Mouse (Mus musculus) liver, embryonic 13.5 days (tissue): ENCODE results near the gene Klk12. TPM values are rescaled to one million over a fixed set of nuclear protein-coding genes. Genes with fewer than 3 reads are reported as not detected.

Experiments
- ATAC-seq: fragments of 200-750 bp; cut with Nextera tagmentation; 2 replicates; pipeline ENCODE4 v1.8.0; 2017; ENCODE audit warnings: low read depth, mild to moderate bottlenecking, moderate number of reproducible peaks, moderate library complexity
- DNase-seq: peaks from one replicate; pipeline ENCODE4 v3.0.0; 2022
- H3K27ac ChIP-seq: fragments of 300-500 bp; sonication (generic); 2 replicates; pipeline ENCODE4 v1.5.1; 2015; ENCODE audit warnings: moderate library complexity, mild to moderate bottlenecking, inconsistent platforms
- H3K27me3 ChIP-seq: fragments of 300-500 bp; sonication (generic); 2 replicates; pipeline ENCODE4 v1.6.1; 2015; ENCODE audit warnings: mild to moderate bottlenecking, inconsistent platforms
- H3K36me3 ChIP-seq: fragments of 300-500 bp; sonication (generic); 2 replicates; pipeline ENCODE4 v1.6.1; 2015; ENCODE audit warnings: mild to moderate bottlenecking, inconsistent platforms
- H3K4me1 ChIP-seq: fragments of 300-500 bp; sonication (generic); replicated peaks from 2 replicates; pipeline ENCODE4 v1.6.1; 2015; ENCODE audit warnings: inconsistent platforms
- H3K4me2 ChIP-seq: fragments of 300-500 bp; sonication (generic); 2 replicates; pipeline ENCODE4 v1.6.1; 2015; ENCODE audit warnings: inconsistent platforms, mild to moderate bottlenecking, moderate library complexity
- H3K4me3 ChIP-seq: fragments of 300-500 bp; sonication (generic); replicated peaks from 2 replicates; pipeline ENCODE4 v1.5.1; 2015; ENCODE audit warnings: mild to moderate bottlenecking, inconsistent platforms
- H3K9ac ChIP-seq: fragments of 300-500 bp; sonication (generic); 2 replicates; pipeline ENCODE4 v1.6.1; 2015; ENCODE audit warnings: mild to moderate bottlenecking, inconsistent platforms
- H3K9me3 ChIP-seq: fragments of 300-500 bp; sonication (generic); replicated peaks from 2 replicates; pipeline ENCODE4 v1.6.1; 2016; ENCODE audit warnings: inconsistent platforms
- WGBS: fragments of 180-500 bp; shearing (Covaris S2); methylation state at CpG from one replicate; pipeline ENCODE4 v1.1.7; 2015; ENCODE audit not compliant: insufficient replicate concordance; 5-methylcytosine and 5-hydroxymethylcytosine counted together
- polyA plus RNA-seq: library from polyadenylated mRNA; unstranded; fragments of >200 nt; fragmentation: Nextera tagmentation; extraction: Ambion mirVana; gene quantifications from 2 replicates; pipeline ENCODE4 v1.2.1, GENCODE M21; 2015

Klk12 gene
- polyA plus RNA-seq, 1 experiment from 2014 or later: not detected

- under 1% methylated on average over 28 of the region's 28 CpGs for WGBS
- ATAC-seq (no peak), DNase-seq (no peak)
- Histone ChIP-seq H3K4me1 (peaks cover 13% of the 10 kb centered on the region), H3K27ac (no peak within 1 kb of the TSS), H3K4me2 (peak within 1 kb of the TSS; percentile 63), H3K36me3 (no peaks in the 10 kb centered on the region), H3K4me3 (peak within 1 kb of the TSS; percentile 51), H3K9ac (no peak within 1 kb of the TSS), H3K27me3 (peaks cover 31% of the 10 kb centered on the region), H3K9me3 (no peaks in the 10 kb centered on the region)
Measured at GRCm38 (mm10) chr7:43797333-43797769, 28.7 kb downstream of the Klk12 start, which contains the start of gene Klk8. Gene Klk8, plus strand, starts transcription at chr7:43797577.

GRCm38 (mm10) chr7:43797844-43798462, 29.3 kb downstream of the Klk12 start:
- H3K27me3 ChIP-seq: peaks cover 31% of the 10 kb centered on the region
- peaks cover 13% of the 10 kb centered on the region for H3K4me1 ChIP-seq
- H3K9me3 ChIP-seq: no peaks in the 10 kb centered on the region
- H3K4me3 ChIP-seq: peak overlapping the region; percentile 51
- ATAC-seq: no peak
- no peak overlapping the region for H3K9ac ChIP-seq
- H3K4me2 ChIP-seq: peak overlapping the region; percentile 63
- 6% methylated on average over 13 of the region's 13 CpGs for WGBS
- no peaks in the 10 kb centered on the region for H3K36me3 ChIP-seq
- DNase-seq: no peak
- H3K27ac ChIP-seq: no peak overlapping the region

- Histone ChIP-seq H3K9me3 (no peaks in the 10 kb centered on the region), H3K4me1 (peaks cover 13% of the 10 kb centered on the region), H3K9ac (no peak overlapping the region), H3K4me3 (no peak overlapping the region), H3K4me2 (no peak overlapping the region), H3K27me3 (peaks cover 31% of the 10 kb centered on the region), H3K36me3 (no peaks in the 10 kb centered on the region), H3K27ac (no peak overlapping the region)
- 55% methylated on average over 7 of the region's 7 CpGs for WGBS
- DNase-seq (no peak), ATAC-seq (no peak)
Measured at GRCm38 (mm10) chr7:43799876-43800275, 31.2 kb downstream of the Klk12 start.

GRCm38 (mm10) chr7:43810994-43811393, 42.3 kb downstream of the Klk12 start, which contains the start of gene Klk7:
Gene Klk7, plus strand, starts transcription at chr7:43811294.
- ATAC-seq (no peak), DNase-seq (no peak)
- no peak within 1 kb of the TSS for H3K9ac ChIP-seq
- H3K27me3 ChIP-seq: no peaks in the 10 kb centered on the region
- H3K27ac ChIP-seq: no peak within 1 kb of the TSS
- WGBS: 50% methylated on average over 5 of the region's 5 CpGs
- H3K4me3 ChIP-seq: no peak within 1 kb of the TSS
- H3K4me1 ChIP-seq: no peaks in the 10 kb centered on the region
- H3K9me3 ChIP-seq: no peaks in the 10 kb centered on the region
- no peaks in the 10 kb centered on the region for H3K36me3 ChIP-seq
- no peak within 1 kb of the TSS for H3K4me2 ChIP-seq

GRCm38 (mm10) chr7:43815211-43815610, 46.5 kb downstream of the Klk12 start:
- ATAC-seq (no peak), DNase-seq (no peak)
- H3K4me3 ChIP-seq: no peak overlapping the region
- WGBS: 63% methylated on average over 7 of the region's 7 CpGs
- no peaks in the 10 kb centered on the region for H3K36me3 ChIP-seq
- H3K9ac ChIP-seq: no peak overlapping the region
- H3K27me3 ChIP-seq: no peaks in the 10 kb centered on the region
- no peaks in the 10 kb centered on the region for H3K9me3 ChIP-seq
- no peak overlapping the region for H3K27ac ChIP-seq
- H3K4me2 ChIP-seq: no peak overlapping the region
- no peaks in the 10 kb centered on the region for H3K4me1 ChIP-seq

- no peak for ATAC-seq
- DNase-seq: no peak
- H3K4me3 ChIP-seq: no peak overlapping the region
- no peak overlapping the region for H3K9ac ChIP-seq
- H3K27ac ChIP-seq: no peak overlapping the region
- H3K4me1 ChIP-seq: no peaks in the 10 kb centered on the region
- no peaks in the 10 kb centered on the region for H3K9me3 ChIP-seq
- no peaks in the 10 kb centered on the region for H3K27me3 ChIP-seq
- H3K4me2 ChIP-seq: no peak overlapping the region
- H3K36me3 ChIP-seq: no peaks in the 10 kb centered on the region
Measured at GRCm38 (mm10) chr7:43816746-43817145, 48.0 kb downstream of the Klk12 start.

- Histone ChIP-seq H3K36me3 (no peaks in the 10 kb centered on the region), H3K4me3 (no peak overlapping the region), H3K27ac (no peak overlapping the region), H3K9ac (no peak overlapping the region), H3K4me2 (no peak overlapping the region), H3K9me3 (no peaks in the 10 kb centered on the region), H3K4me1 (no peaks in the 10 kb centered on the region), H3K27me3 (no peaks in the 10 kb centered on the region)
- WGBS: 73% methylated on average over 7 of the region's 7 CpGs
- DNase-seq: no peak
- no peak for ATAC-seq
Measured at GRCm38 (mm10) chr7:43821581-43821980, 52.9 kb downstream of the Klk12 start.

Other genes with a start within 250 kb of the Klk12 start
- gene Cd33, start 224.5 kb upstream of the Klk12 start, polyA plus RNA-seq: 1.3 TPM in 2 replicates
- gene Zfp658, start 206.6 kb upstream of the Klk12 start, polyA plus RNA-seq: 0.20 and 0.27 TPM in 2 replicates
- 2.0 and 2.7 TPM in 2 replicates for gene Zfp719, start 189.3 kb upstream of the Klk12 start, polyA plus RNA-seq
- gene Zfp819, start 161.7 kb upstream of the Klk12 start, polyA plus RNA-seq: 0.08 TPM in 1 of 2 replicates, not detected in the other
- not detected in 2 replicates for gene Ceacam18, start 134.2 kb upstream of the Klk12 start, polyA plus RNA-seq
- 1.6 and 1.9 TPM in 2 replicates for gene Siglece, start 108.7 kb upstream of the Klk12 start, polyA plus RNA-seq
- 5.2 and 5.3 TPM in 2 replicates for gene Ctu1, start 96.9 kb upstream of the Klk12 start, polyA plus RNA-seq
- gene Klk14, start 78.5 kb upstream of the Klk12 start, polyA plus RNA-seq: not detected in 2 replicates
- not detected in 2 replicates for gene Klk13, start 56.3 kb upstream of the Klk12 start, polyA plus RNA-seq
- gene Klk11, start 5.7 kb downstream of the Klk12 start, polyA plus RNA-seq: not detected in 2 replicates
- not detected in 2 replicates for gene Klk10, start 12.1 kb downstream of the Klk12 start, polyA plus RNA-seq
- gene Klk9, start 23.0 kb downstream of the Klk12 start, polyA plus RNA-seq: not detected in 2 replicates
- 9.3 and 11.1 TPM in 2 replicates for gene Klk8, start 28.7 kb downstream of the Klk12 start, polyA plus RNA-seq
- not detected in 2 replicates for gene Klk7, start 42.4 kb downstream of the Klk12 start, polyA plus RNA-seq
- gene Klk6, start 55.6 kb downstream of the Klk12 start, polyA plus RNA-seq: not detected in 2 replicates
- gene Klk5, start 73.1 kb downstream of the Klk12 start, polyA plus RNA-seq: not detected in 2 replicates
- not detected in 2 replicates for gene Klk4, start 112.3 kb downstream of the Klk12 start, polyA plus RNA-seq
- gene Klk15, start 164.8 kb downstream of the Klk12 start, polyA plus RNA-seq: not detected in 2 replicates
- not detected in 2 replicates for gene Klk1b8, start 181.8 kb downstream of the Klk12 start, polyA plus RNA-seq
- gene Klk1b1, start 197.9 kb downstream of the Klk12 start, polyA plus RNA-seq: not detected in 2 replicates
- gene Klk1b9, start 207.2 kb downstream of the Klk12 start, polyA plus RNA-seq: not detected in 2 replicates
- not detected in 2 replicates for gene Klk1b11, start 227.0 kb downstream of the Klk12 start, polyA plus RNA-seq
- not detected in 2 replicates for gene Klk1b26, start 243.3 kb downstream of the Klk12 start, polyA plus RNA-seq